Mouse (Mus musculus) limb, embryonic 14.5 days (tissue): ENCODE data around the gene Icam1. TPM values are rescaled to one million over a fixed set of nuclear protein-coding genes. Genes with fewer than 3 reads are reported as not detected.

Experiments
- ATAC-seq: fragments of 200-750 bp; cut with Nextera tagmentation; 2 replicates; pipeline ENCODE4 v1.8.0; 2017; ENCODE audit warnings: low read depth, moderate number of reproducible peaks, moderate TSS enrichment; ENCODE audit not compliant: low FRiP score
- DNase-seq: peaks from one replicate; pipeline ENCODE4 v3.0.0-alpha.2; 2015; ENCODE audit warnings: low spot score
- H3K27ac ChIP-seq: fragments of 300-500 bp; sonication (generic); replicated peaks from 2 replicates; pipeline ENCODE4 v1.5.1; 2014; ENCODE audit warnings: low read depth, mild to moderate bottlenecking, low read length, moderate library complexity, mixed read lengths
- H3K27me3 ChIP-seq: fragments of 300-500 bp; sonication (generic); 2 replicates; pipeline ENCODE4 v1.6.1; 2014; ENCODE audit warnings: low read length, mixed read lengths; ENCODE audit not compliant: control insufficient read depth, insufficient read depth
- H3K36me3 ChIP-seq: fragments of 300-500 bp; sonication (generic); 2 replicates; pipeline ENCODE4 v1.6.1; 2014; ENCODE audit warnings: mild to moderate bottlenecking, low read length, moderate library complexity, mixed read lengths; ENCODE audit not compliant: control insufficient read depth, insufficient read depth
- H3K4me1 ChIP-seq: fragments of 300-500 bp; sonication (generic); 2 replicates; pipeline ENCODE4 v1.6.1; 2014; ENCODE audit warnings: antibody characterized with exemption, low read length, mixed read lengths; ENCODE audit not compliant: control insufficient read depth, insufficient read depth
- H3K4me2 ChIP-seq: fragments of 300-500 bp; sonication (generic); replicated peaks from 2 replicates; pipeline ENCODE4 v1.6.1; 2014; ENCODE audit warnings: low read depth, mild to moderate bottlenecking, low read length, moderate library complexity; ENCODE audit not compliant: severe bottlenecking
- H3K4me3 ChIP-seq: fragments of 300-500 bp; sonication (generic); replicated peaks from 2 replicates; pipeline ENCODE4 v1.5.1; 2014; ENCODE audit warnings: low read length
- H3K9ac ChIP-seq: fragments of 300-500 bp; sonication (generic); 2 replicates; pipeline ENCODE4 v1.6.1; 2014; ENCODE audit warnings: mild to moderate bottlenecking, low read depth, low read length, moderate library complexity; ENCODE audit not compliant: severe bottlenecking
- H3K9me3 ChIP-seq: fragments of 300-500 bp; sonication (generic); 2 replicates; pipeline ENCODE4 v1.6.1; 2016; ENCODE audit warnings: low read length; ENCODE audit not compliant: control insufficient read depth
- POLR2A ChIP-seq: fragments of 200-500 bp; IDR thresholded peaks from 2 replicates; pipeline ENCODE4 v1.8.0; 2012; ENCODE audit warnings: inconsistent platforms, mild to moderate bottlenecking, moderate library complexity, borderline replicate concordance; ENCODE audit not compliant: insufficient read depth, insufficient read length; ENCODE audit errors: extremely low read depth
- WGBS: fragments of 180-500 bp; shearing (Covaris S2); extraction: QIAGEN DNeasy Blood & Tissue Kit; methylation state at CpG from one replicate; pipeline ENCODE4 v1.1.7; 2014; 5-methylcytosine and 5-hydroxymethylcytosine counted together
- polyA plus RNA-seq, 2 experiments: library from polyadenylated mRNA; depleted of rRNA in 1 of 2; stranded (reverse) in 1 of 2; unstranded in 1 of 2; fragments of >200 nt; fragmentation: Nextera tagmentation in 1 of 2; extraction: Ambion mirVana in 1 of 2; gene quantifications; 2 replicates each; pipeline versions ENCODE4 v1.2.1 to v1.2.3; 2012 to 2014

Icam1 gene
- polyA plus RNA-seq, 2 experiments = 15.5 to 18.3 TPM

DNA sequence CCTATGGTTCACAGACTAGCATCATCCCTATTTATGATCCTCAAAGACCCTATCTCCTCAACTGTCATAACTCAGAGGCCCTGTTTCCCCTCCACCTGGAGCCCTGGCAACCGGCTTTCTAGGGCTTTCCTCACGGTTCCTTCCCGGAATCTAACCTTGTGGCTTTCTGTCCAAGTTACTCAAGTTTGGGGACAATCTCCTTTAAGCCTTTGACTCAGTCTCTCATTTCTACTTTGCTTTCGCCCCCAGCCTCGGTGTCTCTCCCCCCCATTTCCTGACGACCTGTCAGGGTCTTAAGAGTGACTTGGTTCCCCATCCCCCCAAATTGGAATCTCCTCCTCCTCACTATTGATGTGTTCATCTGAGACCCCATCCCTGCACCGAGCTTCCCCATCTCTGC, 16.7 kb downstream of the Icam1 start:
- H3K4me1 ChIP-seq = peaks cover 32% of the 10 kb centered on the region
- H3K9me3 ChIP-seq = no peaks in the 10 kb centered on the region
- no peak for DNase-seq
- no peak for TF ChIP-seq POLR2A
- ATAC-seq = no peak
- H3K36me3 ChIP-seq = no peaks in the 10 kb centered on the region
- H3K4me2 ChIP-seq = peak overlapping the region; percentile 92
- peaks cover 76% of the 10 kb centered on the region for H3K27me3 ChIP-seq
- no peak overlapping the region for H3K9ac ChIP-seq
- H3K27ac ChIP-seq = no peak overlapping the region
- 2% methylated on average over 7 of the region's 7 CpGs for WGBS
- peak overlapping the region; percentile 49 for H3K4me3 ChIP-seq

- under 1% methylated on average over 34 of the region's 34 CpGs for WGBS
- H3K9ac ChIP-seq = no peak overlapping the region
- H3K36me3 ChIP-seq = no peaks in the 10 kb centered on the region
- no peak for TF ChIP-seq POLR2A
- H3K27me3 ChIP-seq = peaks cover 82% of the 10 kb centered on the region
- H3K4me2 ChIP-seq = peak overlapping the region; percentile 92
- H3K9me3 ChIP-seq = no peaks in the 10 kb centered on the region
- ATAC-seq = peak; percentile 82
- H3K4me3 ChIP-seq = peak overlapping the region; percentile 49
- DNase-seq = peak; percentile 93
- no peak overlapping the region for H3K27ac ChIP-seq
- peaks cover 36% of the 10 kb centered on the region for H3K4me1 ChIP-seq
Observed at GRCm38 (mm10) chr9:21033136-21033535, 17.4 kb downstream of the Icam1 start.

DNA sequence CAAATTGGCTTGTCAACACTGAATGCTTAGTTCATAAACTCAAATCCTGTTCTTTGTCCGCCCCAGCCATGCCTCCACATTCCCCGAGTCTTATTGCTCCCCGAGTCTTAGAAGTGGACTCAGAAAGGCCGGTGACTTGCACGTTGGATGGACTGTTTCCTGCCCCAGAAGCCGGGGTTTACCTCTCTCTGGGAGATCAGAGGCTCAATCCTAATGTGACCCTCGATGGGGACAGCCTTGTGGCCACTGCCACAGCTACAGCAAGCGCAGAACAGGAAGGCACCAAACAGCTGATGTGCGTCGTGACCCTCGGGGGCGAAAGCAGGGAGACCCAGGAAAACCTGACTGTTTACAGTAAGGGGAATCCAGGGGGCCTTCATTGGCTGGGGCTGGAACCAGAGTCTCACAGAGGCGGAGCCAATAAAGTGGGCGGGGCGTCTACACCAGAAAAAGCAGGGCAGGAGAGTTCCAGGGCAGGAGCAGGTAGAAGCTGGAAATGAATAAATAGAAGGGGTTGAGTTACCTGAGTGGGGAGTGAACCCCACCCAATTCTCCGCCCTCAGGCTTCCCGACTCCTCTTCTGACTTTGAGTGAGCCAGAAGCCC, 18.8 kb downstream of the Icam1 start:
- H3K4me1 ChIP-seq = peaks cover 35% of the 10 kb centered on the region
- H3K27ac ChIP-seq = no peak overlapping the region
- H3K9ac ChIP-seq = no peak overlapping the region
- WGBS = 4% methylated on average over 17 of the region's 17 CpGs
- ATAC-seq (no peak), DNase-seq (no peak)
- H3K4me3 ChIP-seq = no peak overlapping the region
- no peak for TF ChIP-seq POLR2A
- H3K36me3 ChIP-seq = no peaks in the 10 kb centered on the region
- peaks cover 90% of the 10 kb centered on the region for H3K27me3 ChIP-seq
- H3K4me2 ChIP-seq = no peak overlapping the region
- no peaks in the 10 kb centered on the region for H3K9me3 ChIP-seq

DNA sequence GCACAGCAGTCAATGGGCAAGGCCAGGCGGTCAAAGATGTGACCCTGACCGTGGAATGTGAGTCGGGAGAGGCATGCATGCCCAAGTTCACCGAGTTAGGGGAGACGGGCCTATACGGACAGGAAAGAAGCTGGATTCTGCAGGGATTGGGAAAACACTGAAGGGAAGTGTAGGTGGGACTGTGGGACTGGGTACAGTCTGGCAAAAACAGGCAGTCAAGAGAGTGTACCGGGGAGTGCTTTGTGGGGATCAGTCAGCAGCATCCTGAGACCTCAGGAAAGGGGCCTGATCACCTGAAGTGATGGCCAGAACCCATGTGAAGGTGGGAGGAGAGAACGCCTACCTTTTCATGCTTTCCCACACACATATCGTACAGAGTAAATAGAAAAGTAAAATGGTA, 19.8 kb downstream of the Icam1 start:
- TF ChIP-seq POLR2A = no peak
- H3K9me3 ChIP-seq = no peaks in the 10 kb centered on the region
- H3K36me3 ChIP-seq = no peaks in the 10 kb centered on the region
- H3K27ac ChIP-seq = no peak overlapping the region
- H3K4me2 ChIP-seq = no peak overlapping the region
- DNase-seq = no peak
- no peak overlapping the region for H3K4me3 ChIP-seq
- peaks cover 27% of the 10 kb centered on the region for H3K4me1 ChIP-seq
- peaks cover 81% of the 10 kb centered on the region for H3K27me3 ChIP-seq
- no peak for ATAC-seq
- H3K9ac ChIP-seq = no peak overlapping the region
- WGBS = 22% methylated on average over 9 of the region's 9 CpGs

GRCm38 (mm10) chr9:21036161-21036560, 20.4 kb downstream of the Icam1 start:
- no peak for DNase-seq
- peaks cover 25% of the 10 kb centered on the region for H3K4me1 ChIP-seq
- TF ChIP-seq POLR2A = no peak

More at GRCm38 (mm10) chr9:21036161-21036560, 20.4 kb downstream of the Icam1 start:
- ATAC-seq = no peak
- Histone ChIP-seq H3K9me3 (no peaks in the 10 kb centered on the region), H3K4me2 (no peak overlapping the region), H3K27ac (no peak overlapping the region), H3K9ac (no peak overlapping the region), H3K27me3 (peaks cover 81% of the 10 kb centered on the region), H3K36me3 (no peaks in the 10 kb centered on the region), H3K4me3 (no peak overlapping the region)
- 10% methylated on average over 20 of the region's 20 CpGs for WGBS
